Mouse (Mus musculus): Measurements from ENCODE around the gene Pes1. TPM values are rescaled to one million over a fixed set of nuclear protein-coding genes. Genes with fewer than 3 reads are reported as not detected.

Gene Pes1
- polyA plus RNA-seq, 2 experiments: 34.2 to 35.4 TPM

DNA sequence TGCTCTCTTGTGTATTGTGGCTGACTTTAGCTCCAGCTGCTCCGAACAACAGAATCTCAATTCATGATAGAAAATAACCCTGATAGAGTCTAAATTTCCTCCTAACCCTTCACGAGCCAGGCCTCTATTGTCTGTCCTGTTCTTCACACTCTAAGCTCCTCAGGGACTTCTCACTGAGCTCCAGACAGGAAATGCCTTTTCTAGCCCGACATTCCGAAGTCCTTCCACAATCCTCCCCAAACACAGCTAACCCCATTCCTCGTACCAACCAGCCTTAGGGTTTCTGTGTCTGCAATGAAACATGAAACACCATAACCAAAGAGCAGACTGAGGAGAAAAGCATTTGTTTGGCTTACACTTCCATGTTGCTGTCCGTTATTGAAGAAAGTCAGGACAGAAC lies 17.8 kb downstream of the Pes1 start:
- Histone ChIP-seq H3K27ac (no peak overlapping the region), H3K4me3 (ENCODE audit: insufficient read depth in 1 of 2, low read depth in 2 of 2, low read length in 2 of 2) (no peak overlapping the region), H3K9me3 (ENCODE audit: control insufficient read depth, low read length) (no peaks in the 10 kb centered on the region), H3K4me2 (ENCODE audit: low read depth) (no peak overlapping the region), H3K9ac (replicated peaks) (no peak overlapping the region), H3K36me3 (replicated peaks; ENCODE audit: control insufficient read depth, insufficient read depth, low read depth) (peaks cover 22% of the 10 kb centered on the region), H3K27me3 (ENCODE audit: control insufficient read depth, insufficient read depth, low read length) (peaks cover 20% of the 10 kb centered on the region), H3K4me1 (replicated peaks; ENCODE audit: control insufficient read depth in 2 of 2, insufficient read depth in 2 of 2, low read length in 1 of 2) (peaks cover 0 to 3% of the 10 kb centered on the region in 2 experiments; a peak in 1 of 4 replicates)
- ATAC-seq (ENCODE audit: insufficient read depth): no peak
- no peak for TF ChIP-seq CTCF (IDR thresholded peaks at IDR 0.05; ENCODE audit: low read depth)
- TF ChIP-seq EP300 (IDR thresholded peaks at IDR 0.05; ENCODE audit: low read depth): no peak
- 45% methylated on average over 6 of the region's 6 CpGs for WGBS (ENCODE audit: insufficient replicate concordance)
- DNase-seq (ENCODE audit: low read depth in 3 of 3, low spot score in 3 of 3): no peak

DNA sequence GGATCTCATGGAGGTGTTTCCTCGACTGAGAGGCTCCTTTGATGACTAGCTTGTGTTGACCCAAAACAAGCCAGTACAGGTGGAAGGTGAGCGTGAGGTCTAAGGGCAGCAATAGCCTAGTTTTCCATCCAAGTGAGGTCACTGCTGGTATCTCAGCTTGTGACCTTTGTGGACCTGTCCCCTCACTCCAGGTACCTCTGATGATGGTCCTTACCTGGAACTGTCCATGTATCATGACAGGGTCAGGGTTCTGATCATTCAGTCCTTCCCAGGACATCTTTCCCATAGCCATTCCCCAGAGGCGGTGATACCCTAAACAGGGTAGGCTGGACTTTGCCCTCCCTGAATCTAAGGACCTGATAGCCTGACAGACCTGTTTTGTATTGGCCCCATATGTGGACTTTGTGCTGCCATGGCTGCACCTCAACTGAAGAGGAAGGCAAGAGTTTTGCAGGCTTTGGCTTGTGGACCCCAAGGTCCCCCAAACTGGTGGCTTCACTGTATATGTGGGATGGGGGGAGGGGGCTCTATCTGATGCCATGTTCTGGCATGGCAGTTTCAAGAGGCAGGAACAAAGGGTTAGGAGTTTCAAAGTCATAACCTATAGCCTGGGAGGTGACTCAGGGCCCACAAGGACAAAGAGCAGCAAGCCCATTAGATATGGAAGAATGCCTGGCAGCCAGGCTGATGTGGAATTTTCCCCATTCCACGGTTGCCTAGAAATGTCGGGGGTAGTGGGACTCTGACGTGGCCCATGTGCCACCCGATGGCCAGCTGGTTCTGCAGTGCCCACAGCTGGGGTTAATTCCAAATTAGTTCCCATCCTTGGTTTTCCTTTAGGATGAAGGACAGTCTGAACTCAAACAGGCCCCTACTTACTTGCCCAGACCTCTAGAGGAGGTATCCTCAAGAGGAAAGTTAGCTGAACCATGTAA lies 18.8 kb downstream of the Pes1 start:
- peaks cover 20% of the 10 kb centered on the region for H3K27me3 ChIP-seq (ENCODE audit: control insufficient read depth, insufficient read depth, low read length)
- no peak overlapping the region for H3K27ac ChIP-seq
- DNase-seq (ENCODE audit: low read depth in 3 of 3, low spot score in 3 of 3) (no peak), ATAC-seq (ENCODE audit: insufficient read depth) (no peak)
- peaks cover 0 to 3% of the 10 kb centered on the region in 2 experiments; a peak in 1 of 4 replicates for H3K4me1 ChIP-seq (replicated peaks; ENCODE audit: control insufficient read depth in 2 of 2, insufficient read depth in 2 of 2, low read length in 1 of 2)
- TF ChIP-seq CTCF (IDR thresholded peaks at IDR 0.05; ENCODE audit: low read depth): no peak
- no peak for TF ChIP-seq EP300 (IDR thresholded peaks at IDR 0.05; ENCODE audit: low read depth)
- peaks cover 14% of the 10 kb centered on the region for H3K36me3 ChIP-seq (replicated peaks; ENCODE audit: control insufficient read depth, insufficient read depth, low read depth)
- 57% methylated on average over 7 of the region's 7 CpGs for WGBS (ENCODE audit: insufficient replicate concordance)
- H3K4me3 ChIP-seq (ENCODE audit: insufficient read depth in 1 of 2, low read depth in 2 of 2, low read length in 2 of 2): no peak overlapping the region
- H3K4me2 ChIP-seq (ENCODE audit: low read depth): no peak overlapping the region
- no peak overlapping the region for H3K9ac ChIP-seq (replicated peaks)
- no peaks in the 10 kb centered on the region for H3K9me3 ChIP-seq (ENCODE audit: control insufficient read depth, low read length)

DNA sequence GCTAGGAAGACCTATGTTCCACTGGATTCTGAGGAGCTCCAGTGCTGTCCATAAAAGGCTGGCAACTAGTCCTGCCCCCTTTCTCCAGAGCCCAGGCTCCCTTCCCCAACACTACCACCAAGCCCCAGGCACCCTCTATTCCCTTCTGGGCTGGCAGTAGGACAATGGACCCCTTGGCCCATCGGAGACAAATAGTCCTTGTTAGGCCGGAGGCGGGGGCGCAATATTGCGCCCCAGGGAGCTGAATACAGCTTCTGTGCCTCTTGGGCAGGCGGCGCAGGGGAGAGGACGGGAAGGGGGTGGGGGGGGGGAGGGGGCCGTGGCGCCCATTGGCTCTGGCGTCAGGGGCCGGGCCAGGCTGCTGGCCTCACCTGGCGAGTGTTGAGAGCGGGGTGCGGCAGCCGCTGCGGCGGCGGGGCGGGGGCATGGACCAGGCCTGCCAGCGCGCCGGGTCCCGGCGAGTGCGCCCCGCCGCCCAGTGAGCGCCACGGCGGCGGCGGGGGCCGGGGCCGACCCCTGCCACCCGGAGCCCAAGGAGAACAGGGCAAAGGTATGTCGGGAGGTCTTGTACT lies 19.6 kb downstream of the Pes1 start, which contains the start of gene Gal3st1:
TSS of gene Gal3st1 (plus strand) at position 346 of the 572 bp plus-strand sequence.
- 4% methylated on average over 35 of the region's 37 CpGs for WGBS (ENCODE audit: insufficient replicate concordance)
- H3K4me3 ChIP-seq (ENCODE audit: insufficient read depth in 1 of 2, low read depth in 2 of 2, low read length in 2 of 2): peak within 1 kb of the TSS; percentile 37 to 57

DNA sequence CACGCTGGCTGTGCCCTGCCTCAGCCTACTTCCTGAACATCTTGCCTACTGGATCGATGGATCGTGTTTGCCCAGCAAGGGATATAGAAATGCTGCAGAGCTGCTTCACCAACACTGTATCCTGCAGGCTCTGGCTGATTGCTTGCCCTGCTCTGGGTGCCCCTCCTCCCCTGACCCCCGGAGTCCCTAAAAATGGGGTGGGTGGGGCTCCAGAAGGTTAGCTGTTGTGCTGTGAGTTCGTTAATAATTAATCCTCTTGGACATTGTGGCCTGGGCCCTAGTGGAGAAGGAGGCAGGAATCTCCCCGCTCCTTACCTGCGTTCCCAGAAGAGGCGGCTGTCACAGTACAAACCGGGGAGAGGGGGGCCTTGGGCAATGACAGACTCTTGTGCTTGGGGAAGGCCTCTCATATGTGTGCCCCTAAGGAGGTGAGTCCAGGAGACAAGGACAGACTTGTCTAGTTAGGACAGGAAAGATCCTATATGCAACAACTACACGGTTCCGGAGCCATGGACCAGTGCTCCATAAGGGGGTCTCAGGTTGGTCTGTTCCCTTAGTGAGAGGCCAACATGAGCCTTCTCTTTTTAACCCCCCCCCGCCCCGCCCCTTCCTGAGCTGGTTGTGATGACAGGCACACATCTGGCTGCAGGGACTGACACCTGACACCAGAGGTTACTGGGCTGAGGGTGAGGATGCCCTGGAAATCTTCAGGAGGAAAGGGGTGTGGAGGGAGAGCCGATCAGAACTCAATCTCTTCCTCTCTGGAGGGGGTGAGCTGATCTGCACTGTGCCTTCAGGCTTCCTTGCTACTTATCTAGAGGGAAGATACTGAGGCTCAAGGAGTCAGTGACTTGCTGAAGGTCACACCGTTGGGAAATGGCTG lies 20.3 kb downstream of the Pes1 start:
- 13% methylated on average over 15 of the region's 15 CpGs for WGBS (ENCODE audit: insufficient replicate concordance)
- H3K4me3 ChIP-seq (ENCODE audit: insufficient read depth in 1 of 2, low read depth in 2 of 2, low read length in 2 of 2): peak overlapping the region; percentile 37 to 57
- H3K4me1 ChIP-seq (replicated peaks; ENCODE audit: control insufficient read depth in 2 of 2, insufficient read depth in 2 of 2, low read length in 1 of 2): peaks cover 0 to 3% of the 10 kb centered on the region in 2 experiments; a peak in 1 of 4 replicates
- no peak overlapping the region for H3K9ac ChIP-seq (replicated peaks)
- peaks cover 5% of the 10 kb centered on the region for H3K36me3 ChIP-seq (replicated peaks; ENCODE audit: control insufficient read depth, insufficient read depth, low read depth)
- H3K27ac ChIP-seq: no peak overlapping the region
- H3K4me2 ChIP-seq (ENCODE audit: low read depth): peak overlapping the region; percentile 37
- ATAC-seq (ENCODE audit: insufficient read depth): peak; percentile 49; the same call in 1 of the 2 replicates
- no peak for TF ChIP-seq EP300 (IDR thresholded peaks at IDR 0.05; ENCODE audit: low read depth)
- TF ChIP-seq CTCF (IDR thresholded peaks at IDR 0.05; ENCODE audit: low read depth): no peak
- peaks cover 20% of the 10 kb centered on the region for H3K27me3 ChIP-seq (ENCODE audit: control insufficient read depth, insufficient read depth, low read length)
- no peaks in the 10 kb centered on the region for H3K9me3 ChIP-seq (ENCODE audit: control insufficient read depth, low read length)
- no peak for DNase-seq (ENCODE audit: low read depth in 3 of 3, low spot score in 3 of 3)

More for the DNA sequence above, 19.6 kb downstream of the Pes1 start, which contains the start of gene Gal3st1:
- Histone ChIP-seq H3K9ac (replicated peaks) (no peak within 1 kb of the TSS), H3K4me2 (ENCODE audit: low read depth) (peak within 1 kb of the TSS; percentile 37), H3K36me3 (replicated peaks; ENCODE audit: control insufficient read depth, insufficient read depth, low read depth) (peaks cover 9% of the 10 kb centered on the region), H3K4me1 (replicated peaks; ENCODE audit: control insufficient read depth in 2 of 2, insufficient read depth in 2 of 2, low read length in 1 of 2) (peaks cover 0 to 3% of the 10 kb centered on the region in 2 experiments; a peak in 1 of 4 replicates), H3K27ac (no peak within 1 kb of the TSS), H3K9me3 (ENCODE audit: control insufficient read depth, low read length) (no peaks in the 10 kb centered on the region), H3K27me3 (ENCODE audit: control insufficient read depth, insufficient read depth, low read length) (peaks cover 20% of the 10 kb centered on the region)
- DNase-seq (ENCODE audit: low read depth in 3 of 3, low spot score in 3 of 3) (no peak), ATAC-seq (ENCODE audit: insufficient read depth) (peak; percentile 62; the same call in 1 of the 2 replicates)
- no peak for TF ChIP-seq EP300 (IDR thresholded peaks at IDR 0.05; ENCODE audit: low read depth)

Data from liver, embryonic 14.5 days (tissue).